Mouse (Mus musculus): ENCODE results near the gene Igsf3. TPM values are rescaled to one million over a fixed set of nuclear protein-coding genes. Genes with fewer than 3 reads are reported as not detected.

Gene Igsf3
- polyA plus RNA-seq, 1 experiment from 2014 or later: 35.3 TPM

DNA sequence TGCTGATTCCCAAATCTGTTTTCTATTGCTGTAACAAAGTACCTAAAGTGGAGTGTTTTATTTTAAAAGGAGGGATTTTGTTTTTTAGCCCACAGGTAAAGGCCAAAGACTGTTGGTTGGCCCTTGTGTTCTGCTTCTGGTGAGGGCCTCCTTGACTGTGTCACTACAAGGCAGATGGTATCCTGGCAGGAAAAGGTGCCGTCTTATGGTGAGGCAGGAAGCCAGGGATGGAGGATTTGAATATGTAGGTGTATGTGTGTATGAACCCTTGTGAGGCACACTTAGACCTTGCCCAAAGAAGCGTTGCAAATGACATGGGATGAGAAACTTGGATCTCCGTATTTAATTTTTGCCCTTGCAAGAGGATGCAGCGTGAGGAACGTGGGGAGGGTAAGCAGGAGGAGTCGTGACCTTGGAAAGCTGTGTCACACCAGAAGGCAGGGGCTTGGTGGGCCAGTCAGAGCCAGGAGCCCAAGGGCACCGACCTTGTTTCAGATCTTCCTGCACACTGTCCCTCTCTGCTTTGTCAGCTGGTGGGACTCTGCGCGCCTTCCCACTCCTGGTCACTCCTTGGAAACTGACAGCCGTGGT lies 47.5 kb downstream of the Igsf3 start:
- Histone ChIP-seq H3K4me3 (replicated peaks; ENCODE audit: low read length) (no peak overlapping the region), H3K9ac (ENCODE audit: low read length) (no peak overlapping the region), H3K36me3 (ENCODE audit: control insufficient read depth, insufficient read depth, low read length) (no peaks in the 10 kb centered on the region; the same call in 1 of the 2 replicates), H3K27me3 (ENCODE audit: control insufficient read depth, insufficient read depth, low read length) (no peaks in the 10 kb centered on the region), H3K4me1 (ENCODE audit: control insufficient read depth, insufficient read depth, low read length) (peaks cover 15% of the 10 kb centered on the region; the same call in 1 of the 2 replicates), H3K4me2 (ENCODE audit: low read depth, low read length) (no peak overlapping the region), H3K27ac (ENCODE audit: low read length) (no peak overlapping the region), H3K9me3 (replicated peaks; ENCODE audit: control insufficient read depth, low read length) (no peaks in the 10 kb centered on the region)
- 77% methylated on average over 10 of the region's 10 CpGs for WGBS
- no peak for ATAC-seq (ENCODE audit: insufficient read depth, low FRiP score)

DNA sequence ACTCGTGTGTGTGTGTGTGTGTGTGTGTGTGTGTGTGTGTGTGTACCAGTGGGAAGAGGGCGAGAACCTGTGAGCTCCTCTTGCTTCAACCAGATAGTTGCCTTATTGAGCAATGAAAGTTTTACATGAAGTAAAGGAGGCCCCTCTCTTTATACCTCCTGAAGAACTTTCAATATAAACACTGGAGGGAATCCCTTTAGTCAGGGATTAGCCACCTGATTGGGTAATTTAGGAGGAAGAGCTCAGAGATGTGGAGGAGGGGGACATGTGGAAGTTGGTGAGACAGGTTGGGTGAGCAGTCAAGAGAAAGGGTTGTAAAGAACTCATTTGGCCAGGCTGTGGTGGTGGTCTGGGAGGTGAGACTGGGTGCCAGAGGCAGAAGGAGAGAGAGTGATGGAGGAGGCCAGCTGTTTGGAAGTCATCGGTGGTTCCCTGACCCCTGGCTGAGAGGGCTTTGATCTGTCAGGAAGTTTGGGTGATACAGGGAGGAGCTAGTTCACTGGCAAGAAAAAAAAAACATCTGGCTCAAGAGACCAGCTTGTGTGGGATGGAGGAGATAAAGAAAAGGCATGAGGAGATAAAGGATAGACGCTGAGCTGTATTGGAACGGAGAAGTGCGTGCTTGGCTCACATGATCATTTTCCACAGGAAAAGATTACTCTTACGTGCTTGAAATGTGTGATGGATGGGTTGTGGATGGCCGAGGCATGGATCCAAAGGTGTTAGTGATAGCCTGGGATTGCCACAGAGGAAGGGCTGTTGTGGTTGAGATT lies 53.3 kb downstream of the Igsf3 start:
- ATAC-seq (ENCODE audit: insufficient read depth, low FRiP score): no peak
- no peaks in the 10 kb centered on the region for H3K9me3 ChIP-seq (replicated peaks; ENCODE audit: control insufficient read depth, low read length)
- WGBS: 54% methylated on average over 8 of the region's 8 CpGs
- H3K27me3 ChIP-seq (ENCODE audit: control insufficient read depth, insufficient read depth, low read length): no peaks in the 10 kb centered on the region
- no peak overlapping the region for H3K4me3 ChIP-seq (replicated peaks; ENCODE audit: low read length)
- no peak overlapping the region for H3K4me2 ChIP-seq (ENCODE audit: low read depth, low read length)
- H3K9ac ChIP-seq (ENCODE audit: low read length): no peak overlapping the region
- H3K4me1 ChIP-seq (ENCODE audit: control insufficient read depth, insufficient read depth, low read length): peaks cover 11% of the 10 kb centered on the region; the same call in 1 of the 2 replicates
- peaks cover 4% of the 10 kb centered on the region for H3K36me3 ChIP-seq (ENCODE audit: control insufficient read depth, insufficient read depth, low read length)
- H3K27ac ChIP-seq (ENCODE audit: low read length): no peak overlapping the region

DNA sequence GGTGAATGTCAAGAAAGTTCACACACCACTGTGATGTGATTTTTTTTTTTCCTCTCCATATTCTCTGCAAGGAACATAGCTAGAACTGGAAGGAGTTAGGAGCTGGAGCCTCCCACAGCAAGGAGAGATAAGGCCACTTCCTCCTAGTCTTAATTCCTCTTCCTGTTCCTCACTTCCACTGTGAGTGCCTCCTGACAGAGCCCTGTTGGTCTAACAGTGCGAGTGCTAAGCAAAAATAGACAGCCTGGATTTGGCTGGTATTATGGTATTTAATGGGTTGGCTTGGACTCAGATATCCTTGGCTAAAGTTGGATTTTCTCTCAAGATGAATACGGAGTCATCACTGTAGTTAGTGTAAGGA lies 53.9 kb downstream of the Igsf3 start:
- Histone ChIP-seq H3K4me2 (ENCODE audit: low read depth, low read length) (no peak overlapping the region), H3K9ac (ENCODE audit: low read length) (no peak overlapping the region), H3K4me3 (replicated peaks; ENCODE audit: low read length) (no peak overlapping the region), H3K36me3 (ENCODE audit: control insufficient read depth, insufficient read depth, low read length) (peaks cover 4% of the 10 kb centered on the region), H3K27ac (ENCODE audit: low read length) (peak overlapping the region; percentile 10; the same call in 1 of the 2 replicates), H3K9me3 (replicated peaks; ENCODE audit: control insufficient read depth, low read length) (no peaks in the 10 kb centered on the region), H3K27me3 (ENCODE audit: control insufficient read depth, insufficient read depth, low read length) (no peaks in the 10 kb centered on the region), H3K4me1 (ENCODE audit: control insufficient read depth, insufficient read depth, low read length) (peaks cover 11% of the 10 kb centered on the region; the same call in 1 of the 2 replicates)
- ATAC-seq (ENCODE audit: insufficient read depth, low FRiP score): no peak
- 59% methylated on average over 2 of the region's 2 CpGs for WGBS

DNA sequence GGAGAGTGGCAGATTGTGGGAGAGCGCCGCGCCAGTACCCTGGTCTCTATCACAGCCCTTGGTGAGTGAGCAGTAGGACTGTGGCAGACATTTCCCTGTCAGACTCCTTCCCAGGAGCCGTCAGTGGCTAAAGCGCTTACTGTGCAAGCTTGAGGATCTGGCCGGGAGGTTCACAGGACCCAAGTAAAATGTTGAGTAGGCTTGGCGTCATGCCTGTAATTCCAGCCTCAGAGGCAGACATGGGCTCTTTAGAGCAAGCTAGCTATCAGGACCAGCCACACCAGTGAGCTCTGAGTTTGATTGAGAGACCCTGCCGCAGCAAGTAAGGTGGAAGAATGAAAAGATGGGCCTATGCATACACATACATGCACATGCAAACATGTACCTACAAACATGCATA lies 58.8 kb downstream of the Igsf3 start:
- Histone ChIP-seq H3K27ac (ENCODE audit: low read length) (no peak overlapping the region), H3K4me1 (ENCODE audit: control insufficient read depth, insufficient read depth, low read length) (peaks cover 4% of the 10 kb centered on the region; the same call in 1 of the 2 replicates), H3K27me3 (ENCODE audit: control insufficient read depth, insufficient read depth, low read length) (no peaks in the 10 kb centered on the region), H3K4me3 (replicated peaks; ENCODE audit: low read length) (no peak overlapping the region), H3K4me2 (ENCODE audit: low read depth, low read length) (no peak overlapping the region), H3K9ac (ENCODE audit: low read length) (no peak overlapping the region), H3K36me3 (ENCODE audit: control insufficient read depth, insufficient read depth, low read length) (peaks cover 9% of the 10 kb centered on the region), H3K9me3 (replicated peaks; ENCODE audit: control insufficient read depth, low read length) (no peaks in the 10 kb centered on the region)
- 86% methylated on average over 8 of the region's 8 CpGs for WGBS
- ATAC-seq (ENCODE audit: insufficient read depth, low FRiP score): no peak

DNA sequence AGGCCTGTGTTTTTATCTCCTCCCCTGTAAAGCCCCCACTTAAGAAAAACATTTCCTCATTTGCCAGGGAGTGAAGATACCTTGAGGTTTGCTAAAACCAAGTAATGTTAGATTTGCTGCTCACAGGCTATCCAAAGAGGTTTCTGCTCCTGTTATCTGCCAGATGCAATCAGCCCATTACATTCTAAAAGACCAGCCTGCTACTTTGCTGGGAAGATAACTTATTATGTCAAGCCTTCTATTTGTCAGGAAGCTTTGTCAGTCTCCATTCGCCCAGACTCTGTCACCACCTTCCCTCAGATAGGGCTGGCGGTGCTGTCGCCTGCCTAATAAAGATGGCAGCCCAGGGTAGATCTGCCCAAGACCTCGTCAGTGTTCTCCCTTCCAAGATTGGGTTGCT lies 59.6 kb downstream of the Igsf3 start:
- Histone ChIP-seq H3K36me3 (ENCODE audit: control insufficient read depth, insufficient read depth, low read length) (peaks cover 9% of the 10 kb centered on the region), H3K27me3 (ENCODE audit: control insufficient read depth, insufficient read depth, low read length) (no peaks in the 10 kb centered on the region), H3K4me1 (ENCODE audit: control insufficient read depth, insufficient read depth, low read length) (no peaks in the 10 kb centered on the region), H3K4me3 (replicated peaks; ENCODE audit: low read length) (no peak overlapping the region), H3K9ac (ENCODE audit: low read length) (no peak overlapping the region), H3K9me3 (replicated peaks; ENCODE audit: control insufficient read depth, low read length) (no peaks in the 10 kb centered on the region), H3K27ac (ENCODE audit: low read length) (no peak overlapping the region), H3K4me2 (ENCODE audit: low read depth, low read length) (no peak overlapping the region)
- ATAC-seq (ENCODE audit: insufficient read depth, low FRiP score): no peak
- 83% methylated on average over 4 of the region's 4 CpGs for WGBS

DNA sequence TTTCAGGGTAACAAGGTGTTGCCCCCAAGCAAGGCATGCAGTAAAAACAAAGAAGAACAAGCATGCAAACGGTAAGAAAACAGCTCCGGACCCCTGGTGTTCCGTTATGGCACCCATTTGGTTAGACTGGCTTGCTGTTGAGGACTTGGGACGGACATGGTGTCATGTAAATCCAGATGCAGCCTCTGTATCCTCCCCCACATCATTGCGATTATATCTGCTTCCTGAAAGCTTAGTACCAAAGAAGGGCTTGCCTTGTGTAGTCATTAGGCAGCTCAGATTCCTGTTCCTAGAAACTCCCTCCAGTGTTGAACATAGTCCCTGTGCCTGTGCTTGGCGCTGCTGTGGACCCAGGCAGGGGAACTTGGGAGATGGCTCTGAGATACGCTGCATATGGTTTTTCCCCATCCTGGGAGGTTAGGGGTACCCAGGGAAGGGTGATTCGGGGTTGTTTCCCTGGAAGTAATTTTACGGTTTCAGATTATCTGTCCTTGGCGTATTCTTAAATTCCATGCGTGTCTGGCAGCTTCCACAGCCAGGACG lies 60.2 kb downstream of the Igsf3 start:
- WGBS: 77% methylated on average over 12 of the region's 12 CpGs
- Histone ChIP-seq H3K9me3 (replicated peaks; ENCODE audit: control insufficient read depth, low read length) (no peaks in the 10 kb centered on the region), H3K27me3 (ENCODE audit: control insufficient read depth, insufficient read depth, low read length) (no peaks in the 10 kb centered on the region), H3K4me1 (ENCODE audit: control insufficient read depth, insufficient read depth, low read length) (no peaks in the 10 kb centered on the region), H3K4me2 (ENCODE audit: low read depth, low read length) (no peak overlapping the region), H3K27ac (ENCODE audit: low read length) (no peak overlapping the region), H3K36me3 (ENCODE audit: control insufficient read depth, insufficient read depth, low read length) (peaks cover 9% of the 10 kb centered on the region), H3K4me3 (replicated peaks; ENCODE audit: low read length) (no peak overlapping the region), H3K9ac (ENCODE audit: low read length) (no peak overlapping the region)
- no peak for ATAC-seq (ENCODE audit: insufficient read depth, low FRiP score)

DNA sequence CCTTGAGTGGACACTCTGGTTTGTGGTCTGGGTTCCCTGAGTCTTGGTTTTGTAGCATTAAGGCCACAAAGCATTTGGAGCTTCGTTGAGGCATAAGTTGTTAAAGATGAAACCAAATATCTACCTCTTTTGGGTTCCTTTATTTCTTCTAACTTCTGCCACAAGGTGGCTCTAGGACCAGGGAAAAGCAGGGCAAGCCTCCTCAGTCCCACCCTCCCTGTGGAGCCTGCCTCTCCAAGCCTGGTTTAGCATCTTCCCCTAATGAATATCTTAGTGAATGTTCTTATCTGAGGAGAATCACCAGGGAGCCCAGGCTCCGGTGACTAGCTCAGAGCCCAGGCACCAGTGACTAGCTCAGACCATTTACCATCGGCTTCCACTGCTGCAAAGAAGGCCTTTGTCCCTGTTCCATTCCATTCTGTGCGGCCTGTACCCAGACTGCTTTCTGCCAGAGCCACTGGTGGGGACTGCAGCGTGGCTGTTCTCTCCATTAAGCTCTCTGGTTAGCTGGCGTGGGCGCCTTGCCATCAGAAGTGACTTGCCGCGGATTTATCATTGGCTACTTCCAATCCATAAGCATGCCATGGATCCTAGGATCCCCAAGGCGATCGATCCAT lies 66.5 kb downstream of the Igsf3 start:
- H3K4me2 ChIP-seq (ENCODE audit: low read depth, low read length): no peak overlapping the region
- H3K27ac ChIP-seq (ENCODE audit: low read length): peak overlapping the region; percentile 31; the same call in 1 of the 2 replicates
- peaks cover 5% of the 10 kb centered on the region; the same call in 1 of the 2 replicates for H3K36me3 ChIP-seq (ENCODE audit: control insufficient read depth, insufficient read depth, low read length)
- H3K9me3 ChIP-seq (replicated peaks; ENCODE audit: control insufficient read depth, low read length): no peaks in the 10 kb centered on the region
- no peak for ATAC-seq (ENCODE audit: insufficient read depth, low FRiP score)
- no peak overlapping the region for H3K4me3 ChIP-seq (replicated peaks; ENCODE audit: low read length)
- WGBS: 79% methylated on average over 11 of the region's 11 CpGs
- H3K27me3 ChIP-seq (ENCODE audit: control insufficient read depth, insufficient read depth, low read length): no peaks in the 10 kb centered on the region
- no peak overlapping the region for H3K9ac ChIP-seq (ENCODE audit: low read length)
- peaks cover 11% of the 10 kb centered on the region; the same call in 1 of the 2 replicates for H3K4me1 ChIP-seq (ENCODE audit: control insufficient read depth, insufficient read depth, low read length)

DNA sequence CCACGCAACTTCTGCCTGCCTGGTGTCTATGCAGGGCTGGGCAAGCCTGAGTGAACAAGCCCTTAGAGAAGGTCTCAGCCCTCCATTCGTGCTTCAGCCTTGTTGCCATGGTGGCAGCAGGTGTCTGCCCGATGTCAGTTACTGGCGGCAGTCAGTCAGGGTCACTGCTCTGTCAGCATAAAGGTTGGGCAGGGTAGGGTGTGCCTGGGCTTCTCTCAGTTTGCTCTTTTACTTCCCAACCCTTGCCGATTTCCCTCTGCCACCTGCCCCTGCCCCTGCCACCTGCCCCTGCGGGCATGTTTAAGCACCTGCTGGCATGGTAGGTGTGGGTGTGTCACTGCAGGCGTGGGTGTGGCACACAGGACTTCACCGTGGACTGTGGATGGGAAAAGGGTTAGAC lies 67.6 kb downstream of the Igsf3 start:
- H3K27ac ChIP-seq (ENCODE audit: low read length): peak overlapping the region; percentile 11; the same call in 1 of the 2 replicates
- WGBS: 67% methylated on average over 8 of the region's 8 CpGs

DNA sequence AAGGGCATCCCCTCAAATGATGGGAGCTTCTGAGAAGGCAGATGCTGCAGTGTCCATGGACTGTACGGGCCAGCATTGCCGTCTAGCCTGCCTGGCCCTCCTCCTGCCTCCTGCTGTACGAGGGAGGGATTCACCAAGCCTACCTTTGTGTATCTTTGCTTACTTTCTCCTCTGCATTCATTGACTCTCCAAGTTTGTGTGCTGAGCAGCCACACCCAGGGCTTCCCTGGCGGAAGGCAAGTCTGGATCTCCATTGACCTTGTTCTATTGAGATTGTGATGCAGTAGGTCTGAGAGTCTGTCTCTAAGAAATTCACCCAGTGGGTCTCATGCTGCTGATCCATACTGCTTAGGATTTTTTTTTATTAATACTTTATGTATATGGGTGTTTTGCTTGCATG lies 70.4 kb downstream of the Igsf3 start:
- Histone ChIP-seq H3K4me3 (replicated peaks; ENCODE audit: low read length) (no peak overlapping the region), H3K27ac (ENCODE audit: low read length) (no peak overlapping the region), H3K4me2 (ENCODE audit: low read depth, low read length) (no peak overlapping the region), H3K27me3 (ENCODE audit: control insufficient read depth, insufficient read depth, low read length) (no peaks in the 10 kb centered on the region), H3K9me3 (replicated peaks; ENCODE audit: control insufficient read depth, low read length) (no peaks in the 10 kb centered on the region), H3K4me1 (ENCODE audit: control insufficient read depth, insufficient read depth, low read length) (peaks cover 23% of the 10 kb centered on the region; the same call in 1 of the 2 replicates), H3K9ac (ENCODE audit: low read length) (no peak overlapping the region), H3K36me3 (ENCODE audit: control insufficient read depth, insufficient read depth, low read length) (no peaks in the 10 kb centered on the region)
- WGBS: 68% methylated on average over 4 of the region's 4 CpGs
- ATAC-seq (ENCODE audit: insufficient read depth, low FRiP score): no peak

More for the DNA sequence above, 67.6 kb downstream of the Igsf3 start:
- peaks cover 3% of the 10 kb centered on the region; the same call in 1 of the 2 replicates for H3K36me3 ChIP-seq (ENCODE audit: control insufficient read depth, insufficient read depth, low read length)
- no peaks in the 10 kb centered on the region for H3K9me3 ChIP-seq (replicated peaks; ENCODE audit: control insufficient read depth, low read length)
- no peak overlapping the region for H3K9ac ChIP-seq (ENCODE audit: low read length)
- no peak overlapping the region for H3K4me3 ChIP-seq (replicated peaks; ENCODE audit: low read length)
- ATAC-seq (ENCODE audit: insufficient read depth, low FRiP score): peak; percentile 39; the same call in 1 of the 2 replicates
- no peaks in the 10 kb centered on the region for H3K27me3 ChIP-seq (ENCODE audit: control insufficient read depth, insufficient read depth, low read length)
- no peak overlapping the region for H3K4me2 ChIP-seq (ENCODE audit: low read depth, low read length)
- H3K4me1 ChIP-seq (ENCODE audit: control insufficient read depth, insufficient read depth, low read length): peaks cover 11% of the 10 kb centered on the region; the same call in 1 of the 2 replicates
